Mouse (Mus musculus) hindbrain, postnatal 0 days (tissue): Measurements from ENCODE around the gene Sh3bgrl3. TPM values are rescaled to one million over a fixed set of nuclear protein-coding genes. Genes with fewer than 3 reads are reported as not detected.

Experiments used
- ATAC-seq: fragments of 200-750 bp; cut with Nextera tagmentation; 2 replicates; pipeline ENCODE4 v1.8.0; 2017; ENCODE audit warnings: mild to moderate bottlenecking, moderate TSS enrichment, moderate library complexity
- DNase-seq: peaks from one replicate; pipeline ENCODE4 v3.0.0-alpha.2; 2015; ENCODE audit warnings: low spot score
- H3K27ac ChIP-seq: fragments of 300-500 bp; sonication (generic); 2 replicates; pipeline ENCODE4 v1.5.1; 2014; ENCODE audit warnings: mild to moderate bottlenecking
- H3K27me3 ChIP-seq: fragments of 300-500 bp; sonication (generic); 2 replicates; pipeline ENCODE4 v1.6.1; 2014; ENCODE audit warnings: low read length, mixed read lengths; ENCODE audit not compliant: insufficient read depth
- H3K36me3 ChIP-seq: fragments of 300-500 bp; sonication (generic); 2 replicates; pipeline ENCODE4 v1.6.1; 2014; ENCODE audit warnings: low read length, mixed read lengths; ENCODE audit not compliant: insufficient read depth
- H3K4me1 ChIP-seq: fragments of 300-500 bp; sonication (generic); 2 replicates; pipeline ENCODE4 v1.6.1; 2014; ENCODE audit warnings: antibody characterized with exemption, low read length, mixed read lengths; ENCODE audit not compliant: insufficient read depth
- H3K4me2 ChIP-seq: fragments of 300-500 bp; sonication (generic); 2 replicates; pipeline ENCODE4 v1.6.1; 2014; ENCODE audit warnings: low read depth, mild to moderate bottlenecking, low read length, moderate library complexity, mixed read lengths
- H3K4me3 ChIP-seq: fragments of 300-500 bp; sonication (generic); 2 replicates; pipeline ENCODE4 v1.5.1; 2014; ENCODE audit warnings: low read length
- H3K9ac ChIP-seq: fragments of 300-500 bp; sonication (generic); replicated peaks from 2 replicates; pipeline ENCODE4 v1.6.1; 2014; ENCODE audit warnings: mild to moderate bottlenecking, low read length, moderate library complexity, mixed read lengths
- H3K9me3 ChIP-seq: fragments of 300-500 bp; sonication (generic); 2 replicates; pipeline ENCODE4 v1.6.1; 2016; ENCODE audit warnings: low read length, mixed read lengths
- CTCF ChIP-seq: IDR thresholded peaks from 2 replicates; pipeline ENCODE4 v1.5.1; 2016; ENCODE audit warnings: antibody characterized with exemption, control low read depth, low read depth
- WGBS: fragments of 180-500 bp; shearing (Covaris S2); extraction: QIAGEN DNeasy Blood & Tissue Kit; methylation state at CpG from one replicate; pipeline ENCODE4 v1.1.7; 2014; 5-methylcytosine and 5-hydroxymethylcytosine counted together
- polyA plus RNA-seq: library from polyadenylated mRNA; unstranded; fragments of >200 nt; fragmentation: Nextera tagmentation; extraction: Ambion mirVana; gene quantifications from 2 replicates; pipeline ENCODE4 v1.2.1, GENCODE M21; 2015
- total RNA-seq: library from RNA; depleted of rRNA; stranded (reverse); fragments of >200 nt; gene quantifications from 2 replicates; pipeline ENCODE4 v1.2.3, GENCODE M21; 2014

Sh3bgrl3 gene
- total and polyA plus RNA-seq, 2 experiments from 2014 or later: 220 to 553 TPM

GRCm38 (mm10) chr4:134102742-134103119 is 25.9 kb downstream of the Sh3bgrl3 start:
- H3K4me2 ChIP-seq: peak overlapping the region; percentile 62
- WGBS: 3% methylated on average over 21 of the region's 21 CpGs
- no peak for TF ChIP-seq CTCF
- no peaks in the 10 kb centered on the region for H3K9me3 ChIP-seq
- peak overlapping the region; percentile 42; the same call in 1 of the 2 replicates for H3K9ac ChIP-seq
- no peaks in the 10 kb centered on the region for H3K4me1 ChIP-seq
- H3K4me3 ChIP-seq: peak overlapping the region; percentile 68
- ATAC-seq (peak; percentile 75; the same call in 1 of the 2 replicates), DNase-seq (no peak)
- H3K27ac ChIP-seq: no peak overlapping the region
- H3K27me3 ChIP-seq: no peaks in the 10 kb centered on the region
- no peaks in the 10 kb centered on the region for H3K36me3 ChIP-seq

- H3K36me3 ChIP-seq: no peaks in the 10 kb centered on the region
- no peak within 1 kb of the TSS for H3K27ac ChIP-seq
- peak within 1 kb of the TSS; percentile 42; the same call in 1 of the 2 replicates for H3K9ac ChIP-seq
- no peak for TF ChIP-seq CTCF
- H3K4me1 ChIP-seq: no peaks in the 10 kb centered on the region
- no peaks in the 10 kb centered on the region for H3K9me3 ChIP-seq
- H3K4me2 ChIP-seq: peak within 1 kb of the TSS; percentile 62
- peak within 1 kb of the TSS; percentile 68 for H3K4me3 ChIP-seq
- DNase-seq: peak; percentile 95
- ATAC-seq: peak; percentile 98
- 17% methylated on average over 34 of the region's 34 CpGs for WGBS
- H3K27me3 ChIP-seq: no peaks in the 10 kb centered on the region
These were observed 26.4 kb downstream of the Sh3bgrl3 start, which contains the start of gene Ubxn11 for GRCm38 (mm10) chr4:134101979-134102741. Gene Ubxn11, plus strand, starts transcription at chr4:134102570.

DNA sequence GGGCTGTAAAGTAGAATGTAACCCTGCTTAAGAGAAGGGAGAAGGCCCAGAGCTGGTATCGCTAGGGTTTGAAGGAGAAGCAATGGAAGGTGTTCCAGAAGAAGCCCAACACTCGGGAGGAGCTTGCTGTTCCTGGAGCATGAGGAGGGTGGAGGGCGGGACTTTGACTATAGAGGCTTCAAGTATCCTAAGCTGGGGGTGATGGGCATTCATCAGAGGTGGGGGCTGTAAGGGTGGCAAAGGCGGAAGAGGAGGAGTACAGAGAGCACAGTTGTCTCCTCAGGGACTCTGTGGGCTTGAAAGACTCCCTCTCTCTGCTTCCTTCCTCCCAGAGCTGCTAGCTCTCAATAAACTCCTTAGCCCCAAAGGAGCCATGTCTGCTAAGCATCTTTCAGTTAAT is 28.3 kb downstream of the Sh3bgrl3 start:
- H3K9ac ChIP-seq: no peak overlapping the region

DNA sequence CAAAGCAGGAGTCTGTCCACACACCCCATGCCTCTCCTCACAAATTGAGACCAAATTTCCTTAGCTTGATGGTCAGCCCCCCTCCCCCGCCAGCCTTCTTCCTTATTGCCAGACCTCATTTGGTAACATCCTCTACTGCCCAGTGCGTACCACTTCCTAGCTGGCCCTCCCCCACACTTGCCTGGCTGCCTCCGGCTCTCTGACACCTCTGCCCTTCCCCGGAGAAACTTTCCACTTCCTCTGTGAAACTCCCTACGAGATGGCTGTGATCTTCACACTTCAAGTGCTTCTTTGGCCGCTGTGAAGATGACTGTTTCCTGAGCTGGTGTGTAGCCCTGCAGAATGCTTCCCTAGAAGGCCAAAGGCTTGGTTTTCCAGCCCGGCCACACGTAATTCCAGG is 30.0 kb downstream of the Sh3bgrl3 start:
- no peak for TF ChIP-seq CTCF
- Histone ChIP-seq H3K27ac (no peak overlapping the region), H3K9ac (no peak overlapping the region), H3K4me2 (no peak overlapping the region), H3K9me3 (no peaks in the 10 kb centered on the region), H3K4me1 (no peaks in the 10 kb centered on the region), H3K27me3 (no peaks in the 10 kb centered on the region), H3K36me3 (no peaks in the 10 kb centered on the region), H3K4me3 (no peak overlapping the region)
- no peak for ATAC-seq
- 83% methylated on average over 8 of the region's 8 CpGs for WGBS
- no peak for DNase-seq

More for the DNA sequence above, 28.3 kb downstream of the Sh3bgrl3 start:
- 84% methylated on average over 4 of the region's 4 CpGs for WGBS
- Histone ChIP-seq H3K36me3 (no peaks in the 10 kb centered on the region), H3K4me1 (no peaks in the 10 kb centered on the region), H3K27ac (no peak overlapping the region), H3K4me2 (no peak overlapping the region), H3K9me3 (no peaks in the 10 kb centered on the region), H3K27me3 (no peaks in the 10 kb centered on the region), H3K4me3 (no peak overlapping the region)
- ATAC-seq: no peak
- DNase-seq: no peak
- TF ChIP-seq CTCF: no peak

- Histone ChIP-seq H3K9me3 (no peaks in the 10 kb centered on the region), H3K27me3 (no peaks in the 10 kb centered on the region), H3K9ac (no peak overlapping the region), H3K4me1 (no peaks in the 10 kb centered on the region), H3K4me2 (no peak overlapping the region), H3K27ac (no peak overlapping the region), H3K36me3 (no peaks in the 10 kb centered on the region), H3K4me3 (no peak overlapping the region)
- no peak for TF ChIP-seq CTCF
- 84% methylated on average over 5 of the region's 5 CpGs for WGBS
- ATAC-seq: no peak
- DNase-seq: no peak
These were observed 31.5 kb downstream of the Sh3bgrl3 start for GRCm38 (mm10) chr4:134097015-134097608.

DNA sequence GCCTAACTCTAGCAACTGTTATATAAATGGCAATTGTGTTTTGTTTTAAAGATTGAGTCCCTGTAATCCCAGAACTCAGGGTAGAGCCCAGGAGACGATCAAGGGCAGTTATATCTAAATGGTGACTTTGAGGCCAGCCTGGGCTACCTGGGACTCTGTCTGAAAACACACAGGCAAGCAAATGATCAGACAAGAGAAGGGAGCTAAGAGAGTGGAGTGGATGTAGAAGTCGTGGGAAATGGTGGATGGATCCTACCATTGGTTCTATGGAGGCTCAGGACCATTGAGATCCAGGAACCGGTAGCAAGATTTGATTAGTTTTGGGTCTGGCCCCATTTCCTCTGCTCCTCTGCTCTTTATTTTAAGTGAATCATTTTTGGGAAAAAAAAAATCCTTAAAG is 32.5 kb downstream of the Sh3bgrl3 start:
- Histone ChIP-seq H3K27me3 (no peaks in the 10 kb centered on the region), H3K9me3 (no peaks in the 10 kb centered on the region), H3K27ac (no peak overlapping the region), H3K4me1 (no peaks in the 10 kb centered on the region), H3K4me2 (no peak overlapping the region), H3K36me3 (no peaks in the 10 kb centered on the region), H3K9ac (no peak overlapping the region), H3K4me3 (no peak overlapping the region)
- ATAC-seq (no peak), DNase-seq (no peak)
- TF ChIP-seq CTCF: no peak
- 85% methylated on average over 3 of the region's 3 CpGs for WGBS
